Mouse (Mus musculus): ENCODE measurements around the gene Pnpo. TPM values are rescaled to one million over a fixed set of nuclear protein-coding genes. Genes with fewer than 3 reads are reported as not detected.

Pnpo gene
- polyA plus RNA-seq, 1 experiment = 65.6 TPM

DNA sequence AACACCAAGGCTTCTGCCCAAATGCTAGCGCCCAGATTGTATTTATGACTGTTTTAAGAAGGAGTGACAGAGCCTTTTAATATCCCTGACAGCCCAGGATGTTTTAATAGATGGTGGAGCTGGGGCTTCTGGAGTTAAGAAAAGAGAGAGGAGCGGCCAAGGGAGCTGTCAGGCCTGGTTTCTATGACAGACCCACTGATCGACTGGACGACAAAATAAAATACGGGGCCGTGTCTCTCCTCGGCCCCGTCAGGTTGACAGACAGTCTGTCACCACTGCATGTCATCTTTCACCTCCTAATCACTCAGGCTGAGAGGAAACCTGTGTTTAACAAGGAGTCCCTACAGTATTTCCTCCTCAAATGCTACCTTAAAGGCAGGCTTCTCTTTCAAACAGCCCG, 42.5 kb downstream of the Pnpo start:
- TF ChIP-seq POLR2A (IDR thresholded peaks at IDR 0.05; ENCODE audit: borderline replicate concordance, control insufficient read depth, low read depth, low read length) (no peak), CTCF (IDR thresholded peaks at IDR 0.05; ENCODE audit: control insufficient read depth, insufficient read depth, low read length) (no peak)
- no peaks in the 10 kb centered on the region for H3K4me1 ChIP-seq (ENCODE audit: control insufficient read depth, insufficient read depth, low read length)
- H3K4me3 ChIP-seq (replicated peaks; ENCODE audit: control insufficient read depth, low read depth, low read length) = no peak overlapping the region
- 78% methylated on average over 9 of the region's 9 CpGs for WGBS
- no peak overlapping the region for H3K27ac ChIP-seq (ENCODE audit: control insufficient read depth, insufficient read depth, low read depth, low read length, poor library complexity)

DNA sequence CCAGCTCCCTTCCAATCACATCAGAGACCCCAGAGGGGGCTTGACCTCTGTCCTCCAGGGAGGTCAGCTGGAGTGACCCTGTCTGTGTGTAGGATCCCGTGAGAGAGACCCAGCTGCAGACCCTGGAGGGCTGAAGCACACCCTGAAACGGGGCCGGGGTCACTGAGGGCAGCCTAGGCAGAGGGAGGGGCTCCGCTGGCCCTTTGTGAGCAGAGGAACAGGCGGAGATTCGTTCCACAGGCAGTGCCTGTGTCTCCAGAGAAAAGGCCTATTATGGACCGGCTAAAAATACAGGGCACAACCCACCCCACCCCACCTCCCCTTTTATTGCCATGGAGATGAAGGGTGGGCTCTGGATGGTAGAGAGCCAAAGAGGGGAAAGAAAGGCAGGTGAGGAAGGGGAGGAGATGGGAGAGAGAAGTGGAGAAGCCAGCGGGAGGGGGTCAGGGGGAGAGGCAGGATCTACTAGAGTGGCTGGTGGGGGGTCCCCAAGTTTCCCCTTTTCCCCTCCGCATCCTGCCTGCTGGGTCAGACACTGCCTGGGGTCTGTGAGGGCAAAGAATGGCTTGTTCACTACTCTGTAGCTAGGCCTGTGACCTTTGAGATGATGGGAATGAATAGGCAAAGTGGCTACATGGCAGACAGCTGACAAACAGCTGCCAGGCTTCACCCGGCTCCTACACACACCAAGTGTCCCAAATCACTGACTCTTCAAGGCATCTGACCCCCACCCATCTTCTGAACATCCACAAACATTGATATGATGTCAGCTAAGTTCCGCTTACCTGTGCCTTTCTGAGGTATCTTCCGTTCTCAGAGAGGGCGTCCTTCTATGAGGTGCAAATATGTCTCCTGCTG, 44.1 kb downstream of the Pnpo start:
- Histone ChIP-seq H3K4me3 (replicated peaks; ENCODE audit: control insufficient read depth, low read depth, low read length) (no peak overlapping the region), H3K27ac (ENCODE audit: control insufficient read depth, insufficient read depth, low read depth, low read length, poor library complexity) (no peak overlapping the region), H3K4me1 (ENCODE audit: control insufficient read depth, insufficient read depth, low read length) (no peaks in the 10 kb centered on the region; the same call in 1 of the 2 replicates)
- TF ChIP-seq POLR2A (IDR thresholded peaks at IDR 0.05; ENCODE audit: borderline replicate concordance, control insufficient read depth, low read depth, low read length) (no peak), CTCF (IDR thresholded peaks at IDR 0.05; ENCODE audit: control insufficient read depth, insufficient read depth, low read length) (no peak)
- WGBS = 76% methylated on average over 13 of the region's 13 CpGs

DNA sequence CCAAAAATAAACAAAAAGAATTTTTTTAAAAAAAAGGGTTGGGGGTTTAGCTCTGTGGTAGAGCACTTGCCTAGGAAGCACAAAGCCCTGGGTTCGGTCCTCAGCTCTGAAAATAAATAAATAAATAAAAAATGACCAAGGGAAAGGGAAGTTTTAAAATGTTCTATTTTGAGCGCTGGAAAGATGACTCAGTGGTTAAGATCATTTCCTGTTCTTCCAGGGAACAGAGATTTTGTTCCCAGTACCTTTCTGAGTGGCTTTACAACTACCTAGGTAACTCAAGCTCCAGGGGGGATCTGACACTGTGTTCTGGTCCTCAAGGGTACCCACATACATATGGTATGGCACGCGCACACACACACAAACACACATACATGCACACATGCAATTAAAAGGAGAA, 47.9 kb downstream of the Pnpo start:
- H3K4me3 ChIP-seq (replicated peaks; ENCODE audit: control insufficient read depth, low read depth, low read length) = no peak overlapping the region
- TF ChIP-seq CTCF (IDR thresholded peaks at IDR 0.05; ENCODE audit: control insufficient read depth, insufficient read depth, low read length) = no peak
- no peak for TF ChIP-seq POLR2A (IDR thresholded peaks at IDR 0.05; ENCODE audit: borderline replicate concordance, control insufficient read depth, low read depth, low read length)
- H3K4me1 ChIP-seq (ENCODE audit: control insufficient read depth, insufficient read depth, low read length) = no peaks in the 10 kb centered on the region; the same call in 1 of the 2 replicates
- H3K27ac ChIP-seq (ENCODE audit: control insufficient read depth, insufficient read depth, low read depth, low read length, poor library complexity) = no peak overlapping the region
- 46% methylated on average over 4 of the region's 4 CpGs for WGBS

DNA sequence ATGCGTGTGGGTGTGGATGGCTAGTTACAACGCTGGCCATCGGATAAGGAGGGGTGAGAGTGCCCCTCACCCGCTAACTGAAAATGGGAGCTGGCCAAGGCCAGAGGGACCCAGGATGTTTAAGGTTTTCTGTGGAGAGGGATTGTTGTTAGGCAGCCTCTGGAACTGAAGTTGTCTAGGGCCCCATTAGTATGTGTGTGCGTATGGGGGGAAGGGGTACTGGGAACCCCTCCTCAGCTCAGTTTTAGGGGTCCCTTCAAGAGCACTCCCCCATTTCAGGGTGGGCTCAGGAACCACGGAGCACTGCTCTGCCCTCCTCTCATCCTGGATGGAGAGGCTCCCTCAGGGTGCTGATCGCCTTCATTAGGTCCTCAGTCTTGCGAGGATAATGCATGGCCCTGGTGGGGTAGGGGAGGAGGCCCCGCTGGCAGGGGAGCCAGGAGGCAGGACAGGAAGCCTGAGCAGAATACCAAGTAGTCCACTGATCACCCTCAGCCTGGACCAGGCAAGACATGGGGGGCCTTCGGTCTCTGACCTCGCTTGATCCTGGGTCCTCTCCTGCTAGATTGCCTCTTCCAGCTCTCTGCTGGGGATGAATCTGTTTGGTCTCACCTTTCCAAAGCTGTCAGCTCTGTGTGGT, 50.5 kb downstream of the Pnpo start:
- TF ChIP-seq POLR2A (IDR thresholded peaks at IDR 0.05; ENCODE audit: borderline replicate concordance, control insufficient read depth, low read depth, low read length) (no peak), CTCF (IDR thresholded peaks at IDR 0.05; ENCODE audit: control insufficient read depth, insufficient read depth, low read length) (no peak)
- Histone ChIP-seq H3K4me1 (ENCODE audit: control insufficient read depth, insufficient read depth, low read length) (no peaks in the 10 kb centered on the region; the same call in 1 of the 2 replicates), H3K27ac (ENCODE audit: control insufficient read depth, insufficient read depth, low read depth, low read length, poor library complexity) (no peak overlapping the region), H3K4me3 (replicated peaks; ENCODE audit: control insufficient read depth, low read depth, low read length) (no peak overlapping the region)
- WGBS = 81% methylated on average over 11 of the region's 11 CpGs

DNA sequence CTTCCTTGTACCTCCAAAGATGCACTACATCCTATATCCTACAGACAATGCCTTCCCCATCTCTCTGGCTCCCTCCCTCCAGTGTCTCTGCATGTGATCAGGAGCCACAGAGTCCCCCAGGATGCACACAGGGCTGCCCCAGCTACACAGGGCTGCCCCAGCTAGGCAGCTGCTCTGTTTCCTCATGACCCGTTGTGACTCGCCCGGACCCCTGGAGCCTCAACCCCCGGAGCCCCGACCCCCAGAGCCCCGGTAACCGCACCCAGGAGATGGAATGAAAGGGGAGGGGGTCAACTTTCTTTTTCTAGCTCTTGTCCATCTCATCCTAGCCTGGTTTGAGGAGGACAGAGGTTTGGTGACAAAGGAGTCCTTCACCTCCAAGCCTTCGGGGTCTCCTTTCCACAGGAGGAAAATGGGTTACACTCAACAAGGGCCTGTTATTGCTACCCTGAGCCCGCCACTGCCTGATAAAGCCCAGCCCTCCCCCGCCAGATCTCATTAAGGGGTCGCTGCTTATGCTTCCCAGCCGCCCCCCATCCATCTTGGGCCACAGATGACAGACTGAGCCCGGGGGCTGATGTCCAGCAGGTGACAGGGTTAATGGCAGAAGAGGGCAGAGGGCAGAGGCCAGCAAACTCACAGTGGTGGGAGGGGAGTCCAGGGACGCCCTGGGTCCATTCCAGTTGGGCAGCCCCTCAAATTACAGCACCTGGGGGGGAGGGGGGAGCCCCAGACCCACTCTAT, 51.8 kb downstream of the Pnpo start:
- WGBS = 77% methylated on average over 14 of the region's 14 CpGs
- H3K4me3 ChIP-seq (replicated peaks; ENCODE audit: control insufficient read depth, low read depth, low read length) = no peak overlapping the region
- no peak overlapping the region for H3K27ac ChIP-seq (ENCODE audit: control insufficient read depth, insufficient read depth, low read depth, low read length, poor library complexity)
- H3K4me1 ChIP-seq (ENCODE audit: control insufficient read depth, insufficient read depth, low read length) = no peaks in the 10 kb centered on the region; the same call in 1 of the 2 replicates
- no peak for TF ChIP-seq POLR2A (IDR thresholded peaks at IDR 0.05; ENCODE audit: borderline replicate concordance, control insufficient read depth, low read depth, low read length)
- no peak for TF ChIP-seq CTCF (IDR thresholded peaks at IDR 0.05; ENCODE audit: control insufficient read depth, insufficient read depth, low read length)

Other genes starting within 250 kb of the Pnpo start
- 27.5 and 37.0 TPM in 2 replicates for gene Snx11, start 166.4 kb downstream of the Pnpo start, polyA plus RNA-seq (2011; ENCODE audit: insufficient read depth, insufficient read length, low replicate concordance, missing spikeins)
- 43.1 and 60.2 TPM in 2 replicates for gene Cbx1, start 154.9 kb downstream of the Pnpo start, polyA plus RNA-seq (2011; ENCODE audit: insufficient read depth, insufficient read length, low replicate concordance, missing spikeins)
- 36.7 and 54.1 TPM in 2 replicates for gene Nfe2l1, start 114.0 kb downstream of the Pnpo start, polyA plus RNA-seq (2011; ENCODE audit: insufficient read depth, insufficient read length, low replicate concordance, missing spikeins)
- 6.0 and 19.2 TPM in 2 replicates for gene Copz2, start 94.1 kb downstream of the Pnpo start, polyA plus RNA-seq (2011; ENCODE audit: insufficient read depth, insufficient read length, low replicate concordance, missing spikeins)
- gene Cdk5rap3, start 27.5 kb downstream of the Pnpo start, polyA plus RNA-seq (2011; ENCODE audit: insufficient read depth, insufficient read length, low replicate concordance, missing spikeins) = 16.4 and 39.4 TPM in 2 replicates
- not detected in 2 replicates for gene Prr15l, start 15.9 kb downstream of the Pnpo start, polyA plus RNA-seq (2011; ENCODE audit: insufficient read depth, insufficient read length, low replicate concordance, missing spikeins)
- gene Sp2, start 39.0 kb upstream of the Pnpo start, polyA plus RNA-seq (2011; ENCODE audit: insufficient read depth, insufficient read length, low replicate concordance, missing spikeins) = 14.6 and 16.9 TPM in 2 replicates
- gene Sp6, start 69.4 kb upstream of the Pnpo start, polyA plus RNA-seq (2011; ENCODE audit: insufficient read depth, insufficient read length, low replicate concordance, missing spikeins) = 1.00 TPM in 1 of 2 replicates, not detected in the other
- 3.0 and 6.7 TPM in 2 replicates for gene Scrn2, start 86.0 kb upstream of the Pnpo start, polyA plus RNA-seq (2011; ENCODE audit: insufficient read depth, insufficient read length, low replicate concordance, missing spikeins)
- gene Lrrc46, start 97.4 kb upstream of the Pnpo start, polyA plus RNA-seq (2011; ENCODE audit: insufficient read depth, insufficient read length, low replicate concordance, missing spikeins) = not detected in 2 replicates
- gene Mrpl10, start 97.6 kb upstream of the Pnpo start, polyA plus RNA-seq (2011; ENCODE audit: insufficient read depth, insufficient read length, low replicate concordance, missing spikeins) = 21.1 and 25.1 TPM in 2 replicates
- 8.2 and 17.7 TPM in 2 replicates for gene Osbpl7, start 106.6 kb upstream of the Pnpo start, polyA plus RNA-seq (2011; ENCODE audit: insufficient read depth, insufficient read length, low replicate concordance, missing spikeins)
- gene Tbx21, start 171.3 kb upstream of the Pnpo start, polyA plus RNA-seq (2011; ENCODE audit: insufficient read depth, insufficient read length, low replicate concordance, missing spikeins) = 0.77 and 2.2 TPM in 2 replicates
- gene Tbkbp1, start 207.5 kb upstream of the Pnpo start, polyA plus RNA-seq (2011; ENCODE audit: insufficient read depth, insufficient read length, low replicate concordance, missing spikeins) = 6.3 and 16.6 TPM in 2 replicates
- gene Kpnb1, start 243.9 kb upstream of the Pnpo start, polyA plus RNA-seq (2011; ENCODE audit: insufficient read depth, insufficient read length, low replicate concordance, missing spikeins) = 66.4 and 67.4 TPM in 2 replicates